Mouse (Mus musculus) liver, adult 2 months (tissue): Measurements from ENCODE around the gene Insm1.

ENCODE experiments used
- CTCF ChIP-seq: fragments of 200-500 bp; IDR thresholded peaks from 2 replicates; pipeline ENCODE4 v1.5.1; 2011; ENCODE audit warnings: low read depth, low read length, control low read depth
- POLR2A ChIP-seq: fragments of 200-500 bp; IDR thresholded peaks from 2 replicates; pipeline ENCODE4 v1.6.1; 2011; ENCODE audit warnings: low read length, control low read depth; ENCODE audit not compliant: insufficient read depth; ENCODE audit errors: extremely low read depth

- TF ChIP-seq POLR2A (no peak), CTCF (no peak)
Observed at GRCm38 (mm10) chr2:146221076-146221928, at the start of gene Insm1.
